Mouse (Mus musculus) WW6 (cell line): ENCODE measurements at regions not wholly inside any gene's neighbourhood (a gene's known extent, or its start where the extent isn't known, plus 50 kb on each side); places are given as distances from the start of the nearest gene placed in this dataset.
A peak's percentile ranks its signal among the peaks of the same experiment; 100 is the strongest.

Source experiments
- DNase-seq: peaks from one replicate; pipeline ENCODE4 v3.0.0-alpha.2; 2013; ENCODE audit warnings: low read depth, low spot score

GRCm38 (mm10) chr8:18536059-18536458 lies 442.0 kb downstream of the Defb40 start:
- DNase-seq = no peak

DNA sequence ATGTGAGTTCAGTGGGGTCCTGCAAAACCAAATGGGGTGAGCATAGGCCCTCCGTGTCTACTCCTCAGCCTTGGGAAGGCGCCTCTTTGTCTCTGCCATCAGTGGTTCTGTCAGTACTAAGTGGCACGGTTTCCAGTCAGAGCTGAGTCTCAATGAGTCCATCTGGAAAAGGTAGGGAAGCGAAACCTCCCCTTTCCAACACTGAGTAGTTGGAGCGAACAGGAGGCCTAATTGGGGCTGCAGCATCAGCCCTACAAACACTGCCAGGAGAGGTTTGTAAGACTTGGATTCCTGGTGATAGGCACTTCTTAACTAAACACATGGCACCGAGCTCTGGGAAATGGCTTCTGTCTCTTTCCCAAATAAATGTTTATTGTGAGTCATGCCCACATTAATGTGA lies 449.9 kb downstream of the Defb40 start:
- no peak for DNase-seq

DNA sequence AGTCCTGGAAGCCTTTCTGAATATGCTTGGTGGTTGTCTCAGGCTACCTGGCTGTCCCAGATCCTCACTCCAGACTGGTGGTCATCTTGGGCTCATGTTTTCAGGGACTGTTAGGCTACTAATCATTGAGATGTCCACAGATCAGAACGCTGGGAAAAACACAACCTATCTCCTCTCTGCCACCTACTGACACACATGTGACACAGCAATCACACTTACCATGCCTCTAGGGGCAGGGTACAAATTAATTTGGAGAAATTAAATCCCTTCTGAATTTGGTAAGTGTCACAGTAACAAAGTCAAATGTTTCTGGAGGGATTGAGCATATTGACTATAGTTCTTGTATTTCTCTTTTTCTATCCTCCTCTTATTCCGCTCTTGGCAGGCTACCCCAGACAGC lies 465.6 kb downstream of the Defb40 start:
- DNase-seq = no peak

GRCm38 (mm10) chr8:18506158-18507022 lies 471.7 kb downstream of the Defb40 start:
- DNase-seq = no peak

GRCm38 (mm10) chr8:18490620-18491019 lies 487.4 kb downstream of the Defb40 start:
- DNase-seq = no peak

- DNase-seq = peak; percentile 67
Measured at GRCm38 (mm10) chr8:18480081-18480480, 498.0 kb downstream of the Defb40 start.

- no peak for DNase-seq
Measured at GRCm38 (mm10) chr8:18478166-18478565, 499.9 kb downstream of the Defb40 start.

GRCm38 (mm10) chr8:18467511-18467910 lies 510.5 kb downstream of the Defb40 start:
- no peak for DNase-seq

GRCm38 (mm10) chr8:18460609-18461008 lies 517.4 kb downstream of the Defb40 start:
- peak; percentile 24 for DNase-seq

DNA sequence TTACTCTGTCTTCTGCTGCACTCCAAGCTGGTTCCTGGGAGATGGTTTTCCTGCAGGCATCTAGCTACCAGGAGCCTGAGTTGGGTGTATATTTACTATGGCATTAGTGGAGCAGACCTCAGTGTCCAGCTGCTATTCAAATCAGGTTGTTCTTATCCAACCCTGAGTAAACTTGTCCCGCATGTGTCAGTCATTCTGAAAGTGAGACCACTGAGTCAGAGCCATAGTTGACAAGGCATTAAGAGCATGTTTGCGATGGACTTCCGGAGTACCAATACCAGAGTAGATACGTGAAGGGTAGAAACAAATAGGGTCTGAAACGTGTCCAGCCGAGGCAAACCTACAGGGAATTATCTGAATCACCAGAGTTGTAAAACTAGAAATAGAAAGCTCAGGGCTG lies 520.6 kb downstream of the Defb40 start:
- no peak for DNase-seq

GRCm38 (mm10) chr8:18449015-18449414 lies 529.0 kb downstream of the Defb40 start:
- DNase-seq = no peak

- no peak for DNase-seq
Measured at GRCm38 (mm10) chr8:18442212-18442611, 535.8 kb downstream of the Defb40 start.

DNA sequence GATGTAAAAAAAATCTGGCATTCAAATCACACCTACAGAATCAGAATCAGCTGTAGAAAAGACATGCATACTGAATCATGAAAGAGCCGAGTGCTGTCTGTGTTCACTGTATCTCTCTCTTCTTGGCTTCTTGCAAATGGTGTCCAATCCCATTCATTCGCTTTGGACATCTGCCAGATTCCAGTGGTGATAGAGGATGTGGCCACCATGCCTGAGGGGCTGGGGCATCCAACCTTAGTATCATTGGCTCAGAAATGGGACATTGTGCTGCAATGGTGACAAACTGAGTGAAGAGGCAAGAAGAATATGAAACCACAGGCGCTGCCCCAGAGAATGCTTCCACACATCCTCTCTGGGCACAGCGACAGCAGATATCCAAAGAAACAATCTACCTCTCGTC lies 555.2 kb downstream of the Defb40 start:
- no peak for DNase-seq

- no peak for DNase-seq
Measured at GRCm38 (mm10) chr8:18412470-18412869, 565.6 kb downstream of the Defb40 start.

GRCm38 (mm10) chr8:18406446-18406845 lies 571.6 kb downstream of the Defb40 start:
- peak; percentile 24 for DNase-seq

DNA sequence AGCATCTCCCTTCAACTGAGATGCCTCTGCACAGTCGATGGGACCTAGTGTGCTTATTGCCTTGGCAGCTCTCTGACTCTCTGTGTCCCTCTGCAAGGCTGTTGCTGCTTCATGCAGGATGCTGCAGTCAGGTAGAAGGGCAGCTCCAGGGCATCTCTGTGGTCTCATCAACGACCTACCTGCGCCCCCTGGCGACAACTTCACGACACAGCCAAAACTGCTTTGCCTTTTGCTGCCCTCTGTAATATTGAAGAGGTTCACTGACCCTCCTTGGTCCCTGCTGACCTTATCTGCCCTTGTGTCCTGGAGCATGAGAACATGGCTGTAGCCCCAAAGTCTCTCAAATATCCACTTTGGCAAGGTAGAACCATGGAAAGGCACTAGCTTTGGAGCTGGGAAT lies 589.7 kb downstream of the Defb40 start:
- peak; percentile 24 for DNase-seq

DNA sequence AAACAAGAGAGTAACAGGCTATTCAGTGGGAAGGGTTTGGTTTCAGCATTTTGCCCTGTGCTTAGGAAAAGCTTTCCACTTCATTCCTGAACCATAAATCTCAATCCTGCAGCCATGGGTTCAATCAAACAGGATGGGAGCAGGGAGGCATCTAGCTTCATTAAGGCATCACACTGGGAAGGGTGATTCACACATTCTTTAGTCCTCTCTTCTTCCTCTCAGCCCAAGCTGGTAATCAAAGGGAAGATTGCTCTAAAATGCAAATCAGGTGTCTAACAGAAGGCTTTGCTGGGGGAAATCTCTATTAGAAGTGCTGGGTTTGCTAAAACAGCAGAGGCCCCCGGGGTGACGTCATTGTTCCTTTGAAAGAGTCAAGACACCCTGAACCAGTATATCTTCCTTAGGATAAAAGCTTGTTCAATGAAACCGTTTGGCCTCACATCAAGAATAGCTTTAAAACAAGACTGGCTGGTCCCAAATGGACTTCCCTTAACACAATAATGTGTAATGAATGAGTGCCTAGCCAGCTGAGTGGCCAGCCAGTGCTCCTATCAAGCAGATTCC lies 596.4 kb downstream of the Defb40 start:
- no peak for DNase-seq

DNA sequence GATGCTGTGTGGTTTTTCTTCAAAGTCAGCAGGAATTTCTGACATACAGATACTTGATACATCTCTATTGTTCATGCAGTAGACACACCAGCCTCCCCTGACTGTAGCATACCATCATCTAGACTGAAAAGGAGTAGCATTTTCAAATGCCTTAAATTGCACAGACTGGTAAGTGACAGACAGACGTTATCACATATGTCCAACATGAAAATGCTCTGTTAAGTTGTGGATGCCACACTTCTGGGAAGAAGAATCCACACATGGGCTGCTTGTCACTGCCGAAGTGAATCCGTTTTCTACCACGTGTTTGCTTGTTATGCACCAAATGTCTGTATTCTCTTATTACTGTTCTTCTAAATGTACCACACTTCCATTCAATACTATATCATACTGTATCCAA lies 629.3 kb downstream of the Defb40 start:
- DNase-seq = no peak

DNA sequence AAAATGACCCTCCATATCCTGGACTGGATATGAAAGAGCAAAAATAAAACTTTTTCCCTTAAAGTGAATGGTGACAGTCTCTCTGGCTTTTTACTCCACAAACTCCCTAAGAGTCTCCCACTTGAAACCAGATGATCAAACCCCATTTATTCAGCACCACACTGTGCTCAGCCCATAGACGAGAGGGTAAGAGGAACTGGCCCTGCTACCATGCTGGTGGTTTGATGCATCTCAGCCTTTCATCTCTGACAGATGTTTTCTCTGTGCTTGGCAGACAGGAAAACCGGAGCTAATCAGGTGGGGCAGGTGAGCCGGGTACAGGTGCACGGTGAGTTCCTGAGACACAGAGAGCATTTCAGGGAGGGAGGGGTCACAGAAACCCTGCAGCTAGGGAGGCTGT lies 631.8 kb downstream of the Defb40 start:
- DNase-seq = no peak

- DNase-seq = peak; percentile 28
Measured at GRCm38 (mm10) chr8:18345322-18345721, 632.7 kb downstream of the Defb40 start.

DNA sequence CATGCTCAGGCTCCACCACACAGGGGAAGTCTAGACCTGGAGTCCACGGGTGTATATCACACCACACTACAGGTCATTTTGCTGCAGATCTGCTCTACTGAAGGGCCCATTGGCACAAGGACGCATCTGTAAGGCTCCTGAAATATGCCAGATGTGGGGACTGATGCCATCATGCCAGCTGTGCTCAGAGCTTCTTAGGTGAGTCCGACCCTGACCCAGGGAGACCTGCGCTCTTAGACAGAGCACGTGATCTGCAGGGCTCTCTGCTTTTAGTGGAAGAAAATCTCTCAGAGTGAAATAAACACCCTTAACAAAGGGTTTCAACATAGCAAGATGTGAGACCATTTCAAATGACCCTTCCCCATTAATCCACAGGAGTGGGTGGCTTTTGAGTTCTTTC lies 633.2 kb downstream of the Defb40 start:
- DNase-seq = no peak

- DNase-seq = no peak
Measured at GRCm38 (mm10) chr8:18335576-18335975, 642.5 kb downstream of the Defb40 start.

DNA sequence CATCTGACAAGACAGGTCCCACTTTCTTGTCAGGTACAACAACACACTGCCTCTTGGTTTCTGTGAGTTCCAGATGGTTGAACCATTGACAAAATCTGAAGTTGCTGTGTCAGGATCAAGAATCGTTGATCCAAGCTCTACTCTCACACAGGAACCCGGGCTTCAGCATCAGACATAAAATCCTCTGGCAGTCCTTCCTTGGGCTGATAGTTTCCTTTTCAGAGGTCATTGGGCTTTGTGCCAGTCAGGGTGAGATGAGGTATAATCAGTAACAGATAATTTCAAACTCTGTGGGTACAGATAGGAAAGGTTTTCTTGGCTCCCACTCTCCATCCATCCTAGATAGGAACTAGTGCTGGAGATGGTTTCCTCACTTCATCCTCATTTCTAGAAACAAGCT lies 649.5 kb downstream of the Defb40 start:
- no peak for DNase-seq
